Mouse (Mus musculus) embryonic facial prominence, embryonic 11.5 days (tissue): ENCODE data around the gene Kpna7. TPM values are rescaled to one million over a fixed set of nuclear protein-coding genes. Genes with fewer than 3 reads are reported as not detected.

Experiments used
- ATAC-seq: fragments of 200-750 bp; cut with Nextera tagmentation; replicated peaks from 2 replicates; pipeline ENCODE4 v1.8.0; 2017; ENCODE audit warnings: low read depth; ENCODE audit not compliant: insufficient number of reproducible peaks, low FRiP score, low TSS enrichment
- DNase-seq: peaks from one replicate; pipeline ENCODE4 v3.0.0-alpha.2; 2015; ENCODE audit warnings: low spot score
- H3K27ac ChIP-seq: fragments of 300-500 bp; sonication (generic); replicated peaks from 2 replicates; pipeline ENCODE4 v1.5.1; 2014; ENCODE audit warnings: mild to moderate bottlenecking, low read depth, low read length, control low read depth
- H3K27me3 ChIP-seq: fragments of 300-500 bp; sonication (generic); 2 replicates; pipeline ENCODE4 v1.6.1; 2014; ENCODE audit warnings: mild to moderate bottlenecking, low read length, moderate library complexity, mixed read lengths; ENCODE audit not compliant: control insufficient read depth, insufficient read depth
- H3K36me3 ChIP-seq: fragments of 300-500 bp; sonication (generic); replicated peaks from 2 replicates; pipeline ENCODE4 v1.6.1; 2014; ENCODE audit warnings: low read depth, mild to moderate bottlenecking, low read length, moderate library complexity, mixed read lengths; ENCODE audit not compliant: control insufficient read depth, insufficient read depth
- H3K4me1 ChIP-seq: fragments of 300-500 bp; sonication (generic); 2 replicates; pipeline ENCODE4 v1.6.1; 2014; ENCODE audit warnings: low read length, mixed read lengths; ENCODE audit not compliant: control insufficient read depth, insufficient read depth
- H3K4me2 ChIP-seq: fragments of 300-500 bp; sonication (generic); 2 replicates; pipeline ENCODE4 v1.6.1; 2014; ENCODE audit warnings: low read depth, mild to moderate bottlenecking, control low read depth, low read length, moderate library complexity
- H3K4me3 ChIP-seq: fragments of 300-500 bp; sonication (generic); 2 replicates; pipeline ENCODE4 v1.5.1; 2014; ENCODE audit warnings: low read depth, low read length, control low read depth
- H3K9ac ChIP-seq: fragments of 300-500 bp; sonication (generic); replicated peaks from 2 replicates; pipeline ENCODE4 v1.6.1; 2014; ENCODE audit warnings: mild to moderate bottlenecking, control low read depth, low read length
- H3K9me3 ChIP-seq: fragments of 300-500 bp; sonication (generic); replicated peaks from 2 replicates; pipeline ENCODE4 v1.6.1; 2016; ENCODE audit warnings: mild to moderate bottlenecking, low read length, inconsistent platforms, mixed read lengths; ENCODE audit not compliant: control insufficient read depth
- WGBS: fragments of 180-500 bp; shearing (Covaris S2); extraction: QIAGEN DNeasy Blood & Tissue Kit; methylation state at CpG from one replicate; pipeline ENCODE4 v1.1.7; 2014; 5-methylcytosine and 5-hydroxymethylcytosine counted together
- polyA plus RNA-seq: library from polyadenylated mRNA; unstranded; fragments of >200 nt; fragmentation: Nextera tagmentation; extraction: Ambion mirVana; gene quantifications from 2 replicates; pipeline ENCODE4 v1.2.1, GENCODE M21; 2014

The Kpna7 gene
- polyA plus RNA-seq, 1 experiment from 2014 or later = not detected

DNA sequence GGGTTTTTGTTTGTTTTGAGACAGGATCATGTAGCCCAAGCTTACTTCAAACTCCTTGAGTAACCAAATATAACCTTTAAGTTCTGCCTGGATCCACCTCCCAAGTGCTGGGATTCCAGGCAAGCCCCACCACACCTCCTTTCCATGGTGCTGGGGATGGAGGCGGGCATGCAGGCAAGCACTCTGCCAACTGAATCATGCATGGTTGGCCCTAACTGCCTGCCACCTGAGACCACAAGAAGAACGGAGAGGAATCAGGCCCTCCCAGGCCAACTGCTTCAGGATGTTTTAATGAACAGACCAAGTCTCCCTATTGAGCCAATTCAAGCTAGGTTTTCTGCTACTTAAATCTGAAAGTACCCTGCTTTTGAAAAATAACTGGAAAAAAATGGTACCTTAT is 131.2 kb downstream of the Kpna7 start:
- Histone ChIP-seq H3K27me3 (no peaks in the 10 kb centered on the region), H3K36me3 (no peaks in the 10 kb centered on the region), H3K27ac (no peak overlapping the region), H3K9ac (no peak overlapping the region), H3K4me3 (no peak overlapping the region), H3K9me3 (no peaks in the 10 kb centered on the region), H3K4me1 (no peaks in the 10 kb centered on the region), H3K4me2 (no peak overlapping the region)
- 88% methylated on average over 2 of the region's 2 CpGs for WGBS
- no peak for ATAC-seq
- DNase-seq = no peak

DNA sequence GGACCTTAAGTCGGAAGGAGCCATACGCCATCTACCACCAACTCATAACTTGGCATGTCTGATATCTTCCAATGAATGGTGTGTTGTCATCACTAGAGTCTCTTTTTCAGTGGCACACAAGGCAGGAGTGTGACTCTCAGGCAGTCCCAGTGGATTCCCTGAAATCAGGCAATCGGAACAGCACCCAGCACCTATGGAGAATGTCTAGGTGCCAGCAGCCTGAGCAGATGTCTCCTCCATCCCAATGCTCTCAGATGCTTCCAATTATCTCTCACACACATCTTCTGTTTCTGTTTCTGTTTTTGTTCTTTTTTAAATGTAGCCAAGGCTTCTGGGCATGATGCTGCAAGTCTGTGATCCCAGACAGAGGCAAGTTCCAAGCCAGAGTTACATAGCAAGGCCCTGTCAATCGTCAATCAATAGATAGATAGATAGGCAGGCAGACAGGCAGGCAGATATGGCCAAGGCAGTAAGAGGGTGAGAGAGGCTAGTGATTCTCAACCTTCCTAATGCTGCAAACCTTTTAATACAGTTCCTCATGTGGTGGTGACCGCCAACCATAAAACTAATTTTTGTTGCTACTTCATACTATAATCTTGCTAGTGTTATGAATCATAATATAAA is 133.3 kb downstream of the Kpna7 start:
- no peaks in the 10 kb centered on the region for H3K9me3 ChIP-seq
- ATAC-seq (no peak), DNase-seq (no peak)
- no peaks in the 10 kb centered on the region for H3K27me3 ChIP-seq
- H3K4me2 ChIP-seq = no peak overlapping the region
- no peak overlapping the region for H3K27ac ChIP-seq
- no peak overlapping the region for H3K9ac ChIP-seq
- H3K4me1 ChIP-seq = no peaks in the 10 kb centered on the region
- no peaks in the 10 kb centered on the region for H3K36me3 ChIP-seq
- WGBS = 91% methylated on average over 5 of the region's 5 CpGs
- H3K4me3 ChIP-seq = no peak overlapping the region

DNA sequence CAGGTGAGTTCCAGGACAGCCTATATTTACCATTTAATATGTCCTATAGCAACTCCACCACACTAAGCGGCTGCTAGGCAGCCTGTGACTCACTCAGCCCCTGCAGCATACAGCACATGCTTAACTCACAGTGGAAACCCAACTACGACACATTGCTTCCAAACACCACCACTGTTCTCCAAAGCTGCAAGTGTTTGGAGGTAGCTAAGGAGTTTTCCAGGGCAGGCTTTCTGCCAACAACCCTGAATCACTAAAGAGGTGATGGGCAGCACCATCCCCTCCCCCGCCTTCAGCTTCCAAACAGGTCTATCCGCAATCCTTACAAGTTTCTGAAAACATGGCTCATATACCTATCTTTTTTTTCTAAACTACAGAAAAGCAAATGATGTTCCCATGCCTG is 134.0 kb downstream of the Kpna7 start:
- no peaks in the 10 kb centered on the region for H3K27me3 ChIP-seq
- no peak overlapping the region for H3K4me3 ChIP-seq
- H3K36me3 ChIP-seq = no peaks in the 10 kb centered on the region
- H3K4me2 ChIP-seq = no peak overlapping the region
- ATAC-seq (no peak), DNase-seq (no peak)
- 84% methylated on average over 4 of the region's 4 CpGs for WGBS
- no peaks in the 10 kb centered on the region for H3K9me3 ChIP-seq
- H3K27ac ChIP-seq = no peak overlapping the region
- H3K4me1 ChIP-seq = no peaks in the 10 kb centered on the region
- H3K9ac ChIP-seq = no peak overlapping the region

DNA sequence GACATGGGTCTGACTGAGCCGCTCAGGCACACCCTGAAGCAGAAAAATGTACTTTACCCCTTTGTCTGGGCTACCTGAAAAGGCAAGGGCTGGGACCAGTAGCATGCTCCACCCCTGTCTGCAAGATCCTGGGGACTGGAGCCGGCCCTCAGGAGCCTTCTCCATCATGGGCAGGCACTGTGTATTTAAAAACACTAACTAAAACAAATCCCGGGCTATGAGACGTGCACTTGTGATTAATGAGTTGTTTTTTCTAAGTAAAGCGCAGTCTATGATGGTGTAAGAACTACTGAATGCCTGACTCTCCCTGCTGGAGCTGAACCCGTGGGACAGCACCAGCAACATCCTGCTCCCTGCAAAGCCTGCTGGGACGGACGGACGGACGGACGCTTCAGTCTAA is 135.4 kb downstream of the Kpna7 start:
- H3K9me3 ChIP-seq = no peaks in the 10 kb centered on the region
- H3K27ac ChIP-seq = no peak overlapping the region; the same call in 1 of the 2 replicates
- no peak overlapping the region for H3K4me2 ChIP-seq
- H3K36me3 ChIP-seq = no peaks in the 10 kb centered on the region
- no peak overlapping the region for H3K9ac ChIP-seq
- no peak overlapping the region for H3K4me3 ChIP-seq
- WGBS = 80% methylated on average over 11 of the region's 11 CpGs
- H3K27me3 ChIP-seq = no peaks in the 10 kb centered on the region
- DNase-seq = no peak
- ATAC-seq = no peak
- H3K4me1 ChIP-seq = no peaks in the 10 kb centered on the region

DNA sequence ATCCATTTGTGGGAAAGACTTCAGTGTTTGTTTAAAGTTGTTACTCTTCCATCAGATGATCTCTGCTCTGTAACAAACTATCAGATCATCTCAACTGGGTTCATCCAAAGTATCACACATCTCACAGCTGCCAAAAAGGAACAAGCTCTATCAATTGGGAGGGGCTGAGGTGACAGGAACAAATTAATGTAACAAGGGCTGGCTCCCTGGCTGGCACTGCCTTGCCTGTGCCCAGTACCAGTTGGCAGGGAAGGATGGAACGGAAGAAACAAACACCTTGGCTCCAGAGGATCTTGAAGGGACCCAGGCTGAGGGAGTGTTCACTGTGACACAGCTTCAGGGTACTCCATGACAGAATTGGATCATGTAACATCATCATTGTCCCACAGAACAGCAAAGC is 135.8 kb downstream of the Kpna7 start:
- no peaks in the 10 kb centered on the region for H3K9me3 ChIP-seq
- no peaks in the 10 kb centered on the region for H3K4me1 ChIP-seq
- no peak overlapping the region for H3K4me2 ChIP-seq
- no peak overlapping the region for H3K4me3 ChIP-seq
- H3K36me3 ChIP-seq = no peaks in the 10 kb centered on the region
- no peak overlapping the region for H3K27ac ChIP-seq
- ATAC-seq (no peak), DNase-seq (no peak)
- 86% methylated on average over 1 of the region's 1 CpGs for WGBS
- no peak overlapping the region for H3K9ac ChIP-seq
- H3K27me3 ChIP-seq = no peaks in the 10 kb centered on the region

DNA sequence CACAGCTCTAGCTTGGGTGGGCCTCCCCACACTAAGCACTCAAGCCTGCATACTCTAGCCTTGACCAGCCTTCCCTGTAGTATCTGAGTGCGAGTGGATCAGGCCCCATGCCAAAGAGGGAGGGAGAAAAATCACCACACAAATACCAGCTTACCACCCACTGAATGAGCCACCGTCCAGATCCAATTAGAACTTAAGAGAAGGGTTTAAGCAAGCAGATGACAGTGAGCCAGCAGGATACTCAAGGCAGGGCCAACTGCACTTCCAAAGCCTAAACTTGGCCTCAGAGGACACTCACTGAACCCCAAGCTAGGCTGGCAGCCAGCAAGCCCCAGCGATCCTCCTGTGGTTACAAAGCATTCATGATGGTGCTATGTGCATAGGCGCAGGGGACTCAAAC is 137.8 kb downstream of the Kpna7 start:
- no peak overlapping the region for H3K4me3 ChIP-seq
- H3K27ac ChIP-seq = no peak overlapping the region
- ATAC-seq = no peak
- H3K9ac ChIP-seq = no peak overlapping the region
- no peaks in the 10 kb centered on the region for H3K36me3 ChIP-seq
- H3K4me2 ChIP-seq = no peak overlapping the region
- no peaks in the 10 kb centered on the region for H3K27me3 ChIP-seq
- H3K4me1 ChIP-seq = no peaks in the 10 kb centered on the region
- H3K9me3 ChIP-seq = no peaks in the 10 kb centered on the region
- WGBS = 83% methylated on average over 4 of the region's 4 CpGs
- DNase-seq = no peak

DNA sequence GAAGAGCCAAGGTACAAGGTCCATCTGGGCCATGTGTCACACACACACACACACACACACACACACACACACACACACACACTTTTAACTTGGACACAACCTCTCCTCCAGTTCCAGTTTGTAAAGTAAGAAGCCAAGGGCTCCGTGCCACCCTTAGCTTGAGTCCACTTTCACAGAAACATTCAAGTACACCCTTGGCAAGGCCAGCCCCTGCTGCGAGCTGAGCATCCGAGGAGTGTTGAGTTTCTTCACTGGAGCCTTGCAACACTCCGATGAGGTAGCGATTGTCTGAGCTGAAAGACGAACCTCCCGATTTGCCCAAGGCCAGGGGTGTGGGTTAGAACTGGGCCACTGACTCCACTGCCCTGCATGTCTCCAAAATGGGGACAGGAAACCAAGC is 138.9 kb downstream of the Kpna7 start:
- H3K9me3 ChIP-seq = no peaks in the 10 kb centered on the region
- 63% methylated on average over 7 of the region's 7 CpGs for WGBS
- no peaks in the 10 kb centered on the region for H3K27me3 ChIP-seq
- H3K36me3 ChIP-seq = no peaks in the 10 kb centered on the region
- H3K4me3 ChIP-seq = no peak overlapping the region
- no peaks in the 10 kb centered on the region for H3K4me1 ChIP-seq
- no peak overlapping the region for H3K9ac ChIP-seq
- H3K27ac ChIP-seq = no peak overlapping the region
- ATAC-seq (no peak), DNase-seq (no peak)
- H3K4me2 ChIP-seq = no peak overlapping the region

DNA sequence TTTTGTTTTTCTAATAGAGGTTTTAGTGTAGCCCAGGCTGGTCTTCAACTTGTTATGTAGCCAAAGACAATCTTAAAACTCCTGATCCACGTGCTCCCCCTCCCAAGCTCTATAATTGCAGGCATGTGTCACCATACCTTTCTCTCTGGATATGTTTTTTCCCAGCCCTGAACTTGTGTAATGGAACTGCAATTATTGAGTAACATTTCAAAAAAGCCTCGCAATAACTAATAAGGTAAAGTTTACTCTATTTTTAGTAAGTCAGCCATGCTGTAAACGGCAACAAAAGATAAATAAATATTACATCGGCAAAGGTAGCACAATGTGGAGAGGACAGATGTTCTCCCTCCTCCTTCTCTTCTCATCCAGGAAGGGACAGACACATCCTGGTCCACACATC is 139.5 kb downstream of the Kpna7 start:
- Histone ChIP-seq H3K36me3 (no peaks in the 10 kb centered on the region), H3K4me3 (no peak overlapping the region), H3K9me3 (no peaks in the 10 kb centered on the region), H3K27ac (no peak overlapping the region), H3K4me2 (no peak overlapping the region), H3K27me3 (no peaks in the 10 kb centered on the region), H3K9ac (no peak overlapping the region), H3K4me1 (no peaks in the 10 kb centered on the region)
- ATAC-seq = no peak
- DNase-seq = no peak
- WGBS = 79% methylated on average over 4 of the region's 4 CpGs
